Mouse (Mus musculus) small intestine, adult 2 months (tissue): Measurements from ENCODE around the gene Col5a3.

Experiments
- CTCF ChIP-seq: fragments of 200-500 bp; IDR thresholded peaks from 2 replicates; pipeline ENCODE4 v1.5.1; 2012; ENCODE audit warnings: low read depth, mild to moderate bottlenecking, control low read depth, inconsistent platforms, low read length, moderate library complexity, mixed read lengths; ENCODE audit not compliant: insufficient replicate concordance, insufficient read length; ENCODE audit errors: extremely low read depth
- POLR2A ChIP-seq: fragments of 200-500 bp; IDR thresholded peaks from 2 replicates; pipeline ENCODE4 v1.6.1; 2012; ENCODE audit warnings: low read depth, mild to moderate bottlenecking, control low read depth, inconsistent platforms, low read length, moderate library complexity

DNA sequence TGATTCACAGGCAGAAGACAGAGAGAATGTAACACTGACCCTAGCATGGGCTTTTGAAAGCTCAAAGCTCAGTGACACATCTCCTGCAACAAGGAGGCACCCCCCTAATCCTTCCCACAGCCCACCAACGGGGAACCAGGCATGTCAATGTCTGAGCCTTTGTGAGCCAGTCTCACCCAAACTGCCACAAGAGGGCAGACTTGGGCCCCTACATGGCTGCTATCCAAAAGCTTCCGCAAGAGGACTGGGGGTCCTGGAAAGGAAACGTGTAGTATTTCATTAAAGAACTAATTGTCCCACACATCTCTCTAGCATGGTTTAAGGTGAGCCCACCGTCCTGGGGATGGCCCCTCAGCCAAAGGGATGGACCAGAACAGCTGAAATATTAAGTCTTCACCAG lies 47.0 kb upstream of the Col5a3 start:
- TF ChIP-seq CTCF (peak; percentile 49; the same call in 1 of the 2 replicates), POLR2A (no peak)
